Mouse (Mus musculus): Measurements from ENCODE around the gene Rnf225.
A peak's percentile ranks its signal among the peaks of the same experiment; 100 is the strongest.
"Not testable (repeated sequence)": the region's sequence is repeated elsewhere in the genome, so short reads cannot be mapped to it uniquely, and the experiment has no call there.

Gene Rnf225

DNA sequence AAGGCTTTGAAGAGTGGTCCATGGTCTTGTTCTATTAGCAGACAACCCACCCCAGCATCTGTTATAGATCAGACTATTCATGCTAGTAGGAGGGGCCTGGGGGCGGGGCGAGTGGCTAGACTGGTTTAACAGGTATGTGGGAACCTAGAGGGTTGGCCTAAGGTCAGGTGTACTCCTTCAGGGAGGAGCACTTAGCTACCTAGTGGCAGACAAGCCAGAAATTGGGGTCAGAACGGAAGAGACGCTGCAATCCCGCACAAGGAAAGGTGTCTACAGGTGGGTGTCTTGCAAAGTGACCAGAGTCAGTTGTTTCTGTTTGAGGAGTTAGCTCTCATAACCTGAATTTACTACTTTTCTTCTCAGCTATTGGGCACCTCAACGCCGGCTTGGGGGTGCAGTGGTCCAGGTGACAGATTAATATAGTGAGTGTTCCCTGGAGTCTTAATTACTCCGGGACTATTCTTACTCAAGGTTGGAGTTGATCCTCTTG is at the start of gene Rnf225:
Rnf225 (plus strand) TSS at position 226 of the 490 bp plus-strand sequence.
- no peak for DNase-seq (ENCODE audit: low spot score)

- DNase-seq (ENCODE audit: low spot score), result no peak
Observed at GRCm38 (mm10) chr7:12880036-12880435, 47.2 kb upstream of the Rnf225 start.

GRCm38 (mm10) chr7:12880497-12880896 is 46.7 kb upstream of the Rnf225 start:
- not testable (repeated sequence) for DNase-seq (ENCODE audit: low spot score)

- DNase-seq (ENCODE audit: low spot score), result peak; percentile 83
Observed at GRCm38 (mm10) chr7:12880911-12881660, 46.1 kb upstream of the Rnf225 start, which contains the start of gene Zfp128. Zfp128 (plus strand) TSS chr7:12881177.

- no peak for DNase-seq (ENCODE audit: low spot score)
Observed at GRCm38 (mm10) chr7:12886563-12887266, 40.5 kb upstream of the Rnf225 start.

GRCm38 (mm10) chr7:12887585-12887984 is 39.6 kb upstream of the Rnf225 start:
- no peak for DNase-seq (ENCODE audit: low spot score)

- no peak for DNase-seq (ENCODE audit: low spot score)
Observed at GRCm38 (mm10) chr7:12890928-12891327, 36.3 kb upstream of the Rnf225 start.

DNA sequence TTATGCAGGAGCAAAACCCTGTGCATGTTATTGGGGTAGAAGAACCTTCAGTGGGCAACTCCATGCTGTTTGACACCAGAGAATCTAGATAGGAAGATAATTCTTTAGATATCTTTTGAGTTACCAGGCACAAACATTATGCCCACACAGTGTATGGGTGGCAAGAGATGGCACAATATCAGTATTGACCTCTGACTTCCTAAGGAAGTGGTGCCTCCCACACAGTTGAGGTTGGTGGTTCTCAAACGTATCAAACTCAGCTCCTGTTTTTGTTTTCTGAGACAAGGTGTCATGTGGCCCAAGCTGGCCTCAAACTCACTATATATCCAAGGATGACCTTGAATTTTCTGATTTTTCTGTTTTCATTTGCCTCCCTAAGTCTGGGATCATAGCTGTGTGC is 35.9 kb upstream of the Rnf225 start:
- DNase-seq (ENCODE audit: low spot score), result no peak

- peak; percentile 82 for DNase-seq (ENCODE audit: low spot score)
Observed at GRCm38 (mm10) chr7:12897655-12898410, 29.4 kb upstream of the Rnf225 start, which contains the start of gene Zscan22. Zscan22 (plus strand) TSS chr7:12897815.

GRCm38 (mm10) chr7:12901517-12901916 is 25.7 kb upstream of the Rnf225 start:
- DNase-seq (ENCODE audit: low spot score), result no peak

GRCm38 (mm10) chr7:12903623-12904022 is 23.6 kb upstream of the Rnf225 start:
- no peak for DNase-seq (ENCODE audit: low spot score)

GRCm38 (mm10) chr7:12905146-12905545 is 22.1 kb upstream of the Rnf225 start:
- no peak for DNase-seq (ENCODE audit: low spot score)

GRCm38 (mm10) chr7:12909498-12909962 is 17.7 kb upstream of the Rnf225 start:
- DNase-seq (ENCODE audit: low spot score), result peak; percentile 81

DNA sequence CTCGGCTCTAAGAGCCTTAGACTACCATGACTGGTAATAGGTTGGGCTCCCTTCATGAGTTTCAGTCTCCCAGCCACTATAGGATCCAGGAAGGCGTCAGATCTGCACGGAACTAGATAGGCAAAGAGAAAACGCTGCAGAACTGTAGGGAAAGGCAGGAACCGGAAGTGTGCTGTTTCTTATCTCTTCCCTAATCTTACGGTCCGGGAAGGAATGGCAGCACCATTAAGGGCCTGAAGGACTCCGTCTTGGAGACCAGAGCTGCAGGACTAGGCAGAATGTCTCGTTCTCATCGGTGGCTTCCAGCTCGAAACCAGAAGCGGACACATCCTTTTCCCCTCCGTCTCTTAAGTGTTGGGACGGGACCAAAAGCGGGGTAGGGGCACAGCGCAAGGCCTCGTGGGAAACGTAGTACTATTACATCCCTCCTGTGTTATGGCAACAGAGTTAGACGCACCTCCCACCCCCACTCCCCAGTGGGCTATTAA is 17.0 kb upstream of the Rnf225 start:
- peak; percentile 19 for DNase-seq (ENCODE audit: low spot score)

DNA sequence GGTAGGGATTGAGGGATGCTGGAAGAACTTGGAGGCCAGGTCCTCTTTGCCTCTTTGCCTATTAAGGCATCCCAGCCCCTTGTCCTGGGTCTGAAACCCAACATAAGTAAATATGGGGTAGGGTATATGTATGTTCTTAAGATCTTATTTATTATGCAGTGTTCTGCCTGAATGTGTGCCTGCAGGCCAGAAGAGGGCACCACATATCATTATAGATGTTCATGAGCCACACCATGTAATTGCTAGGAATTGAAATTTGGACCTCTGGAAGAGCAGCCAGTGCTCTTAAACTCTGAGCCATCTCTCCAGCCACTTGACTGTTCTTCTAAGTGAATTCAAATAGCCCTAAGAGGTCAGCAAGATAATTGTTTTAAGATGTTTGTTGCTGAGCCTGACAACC is 13.7 kb upstream of the Rnf225 start:
- DNase-seq (ENCODE audit: low spot score), result no peak

GRCm38 (mm10) chr7:12920495-12920894 is 6.7 kb upstream of the Rnf225 start:
- not testable (repeated sequence) for DNase-seq (ENCODE audit: low spot score)

DNA sequence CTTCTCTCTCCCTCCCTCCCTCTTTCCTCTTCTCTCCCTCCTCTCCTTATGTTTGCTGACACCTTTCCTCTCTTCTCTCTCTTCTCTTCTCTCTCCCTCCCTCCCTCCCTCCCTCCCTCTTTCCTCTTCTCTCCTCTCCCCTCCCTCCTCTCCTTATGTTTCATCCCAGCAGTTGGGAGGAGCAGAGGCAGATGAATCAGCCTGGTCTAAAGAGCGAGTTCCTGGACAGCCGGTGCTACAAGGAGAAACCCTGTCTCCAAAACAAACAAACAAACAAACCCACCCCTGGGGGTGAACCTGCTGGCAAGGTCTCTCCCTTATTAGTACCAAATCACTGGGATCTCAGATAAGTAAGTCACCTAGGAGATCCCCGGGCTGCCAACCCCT is 5.9 kb upstream of the Rnf225 start:
- no peak for DNase-seq (ENCODE audit: low spot score)

- peak; percentile 98 for DNase-seq (ENCODE audit: low spot score)
Observed at GRCm38 (mm10) chr7:12921705-12922465, 5.3 kb upstream of the Rnf225 start, which contains the start of gene Rps5. Rps5 (plus strand) TSS chr7:12922290.

- no peak for DNase-seq (ENCODE audit: low spot score)
Observed at GRCm38 (mm10) chr7:12922729-12923128, 4.5 kb upstream of the Rnf225 start.

- no peak for DNase-seq (ENCODE audit: low spot score)
Observed at GRCm38 (mm10) chr7:12926316-12926715, 900 bp upstream of the Rnf225 start.
